Mouse (Mus musculus) megakaryocyte progenitor cell, adult 5-6 weeks (primary cell): ENCODE measurements around the gene Lpar5. TPM values are rescaled to one million over a fixed set of nuclear protein-coding genes. Genes with fewer than 3 reads are reported as not detected.
"Not testable (repeated sequence)": the region's sequence is repeated elsewhere in the genome, so short reads cannot be mapped to it uniquely, and the experiment has no call there.

ENCODE experiments used
- ATAC-seq: replicated peaks from 2 replicates; pipeline ENCODE4 v1.8.0; 2016; ENCODE audit warnings: mild to moderate bottlenecking, moderate TSS enrichment, inconsistent platforms; ENCODE audit not compliant: poor library complexity
- total RNA-seq, 2 experiments: library from RNA; stranded (forward) in 1 of 2; stranded (reverse) in 1 of 2; fragments of 157-497, 149-512 nt in 1 of 2; fragments of 200-1000 nt in 1 of 2; gene quantifications; 2 replicates each; pipeline versions ENCODE4 v1.2.3 to v1.2.4; 2015 to 2017

The Lpar5 gene
- total RNA-seq (2015) (6.7 and 10.6 TPM in 2 replicates), total RNA-seq (2017) (3.5 and 6.7 TPM in 2 replicates)

DNA sequence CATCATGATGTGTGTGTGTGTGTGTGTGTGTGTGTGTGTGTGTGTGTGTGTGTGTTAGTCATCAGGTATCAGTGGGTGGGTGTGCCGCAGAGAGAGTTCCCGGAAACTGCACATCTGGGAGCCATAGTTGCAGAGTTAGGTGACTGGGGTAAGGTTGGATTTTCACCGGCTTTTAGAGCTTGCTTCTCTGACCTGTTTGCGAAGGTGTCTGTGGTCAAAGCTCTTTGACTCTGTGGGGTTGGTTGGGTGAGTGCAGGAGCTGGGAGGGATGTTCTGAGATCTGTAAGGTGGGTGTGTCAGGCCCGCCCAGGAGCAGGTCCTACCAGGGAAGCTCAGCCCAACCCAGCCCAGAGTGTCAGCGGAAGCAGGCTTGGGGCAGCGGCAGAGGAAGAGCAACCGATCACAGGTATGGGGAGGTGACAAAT, at the start of gene Lpar5:
Gene Lpar5, plus strand, starts transcription at position 350 of the 425 bp plus-strand sequence.
- ATAC-seq, result no peak

DNA sequence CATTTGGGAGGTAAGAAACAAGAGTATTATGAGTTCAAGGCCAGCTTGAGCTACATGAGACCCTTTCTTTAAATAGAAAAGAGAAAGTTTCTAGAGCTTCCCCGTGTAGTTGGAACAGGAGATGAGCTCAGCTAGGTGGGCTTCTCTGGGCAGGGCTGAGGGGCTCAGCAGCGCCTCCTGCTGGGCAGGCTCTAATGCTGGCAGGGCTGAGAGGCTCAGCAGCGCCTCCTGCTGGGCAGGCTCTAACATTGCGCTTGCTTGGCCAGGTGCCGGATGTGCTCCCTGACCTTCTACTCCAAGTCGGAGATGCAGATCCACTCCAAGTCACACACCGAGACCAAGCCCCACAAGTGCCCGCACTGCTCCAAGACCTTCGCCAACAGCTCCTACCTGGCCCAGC, 37.2 kb upstream of the Lpar5 start:
- ATAC-seq, result peak; percentile 99

GRCm38 (mm10) chr6:125031604-125032003, 36.1 kb upstream of the Lpar5 start:
- ATAC-seq, result no peak

- ATAC-seq, result no peak
Measured at GRCm38 (mm10) chr6:125038666-125039065, 29.1 kb upstream of the Lpar5 start.

DNA sequence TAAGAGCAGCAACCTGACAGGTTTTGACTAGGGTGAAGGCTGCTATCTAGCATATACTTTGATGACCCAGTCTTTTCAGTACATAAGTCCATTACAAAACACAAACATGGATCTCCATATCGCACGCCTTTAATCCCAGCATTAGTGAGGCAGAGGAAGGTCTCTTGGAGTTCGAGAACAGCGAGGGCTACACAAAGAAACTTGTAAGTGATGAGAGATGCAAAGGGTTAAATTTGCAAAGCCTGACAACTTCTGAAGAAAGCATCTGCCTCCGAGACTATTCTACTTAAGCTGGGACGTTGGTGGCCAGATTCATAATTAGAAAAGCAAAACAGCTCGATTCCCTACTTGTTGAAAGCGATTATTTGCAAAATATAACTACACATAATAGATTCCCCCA, 28.6 kb upstream of the Lpar5 start:
- ATAC-seq, result peak; percentile 17

GRCm38 (mm10) chr6:125039533-125040153, 28.1 kb upstream of the Lpar5 start, which contains the start of gene Ing4:
Gene Ing4 (plus strand): TSS chr6:125039760.
- peak; percentile 91 for ATAC-seq

DNA sequence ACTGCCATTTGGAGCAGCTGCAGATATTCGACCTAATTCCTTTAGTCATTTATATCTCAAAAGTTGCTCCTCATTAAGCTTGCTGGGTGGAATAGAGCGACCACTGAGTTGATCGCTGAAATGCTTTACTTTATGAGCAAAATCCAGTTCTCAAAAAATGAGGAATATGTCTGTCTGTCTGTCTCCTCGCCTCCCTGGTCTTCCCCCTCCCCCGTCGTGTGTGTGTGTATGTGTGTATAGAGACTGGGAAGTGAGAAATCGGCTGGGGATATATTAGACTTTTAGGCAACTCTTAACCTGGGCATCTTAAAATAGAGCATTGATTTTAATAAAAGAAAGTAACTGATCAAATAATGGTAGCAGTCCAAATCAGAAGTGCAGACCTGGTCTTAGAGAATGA, 27.5 kb upstream of the Lpar5 start:
- ATAC-seq, result no peak

DNA sequence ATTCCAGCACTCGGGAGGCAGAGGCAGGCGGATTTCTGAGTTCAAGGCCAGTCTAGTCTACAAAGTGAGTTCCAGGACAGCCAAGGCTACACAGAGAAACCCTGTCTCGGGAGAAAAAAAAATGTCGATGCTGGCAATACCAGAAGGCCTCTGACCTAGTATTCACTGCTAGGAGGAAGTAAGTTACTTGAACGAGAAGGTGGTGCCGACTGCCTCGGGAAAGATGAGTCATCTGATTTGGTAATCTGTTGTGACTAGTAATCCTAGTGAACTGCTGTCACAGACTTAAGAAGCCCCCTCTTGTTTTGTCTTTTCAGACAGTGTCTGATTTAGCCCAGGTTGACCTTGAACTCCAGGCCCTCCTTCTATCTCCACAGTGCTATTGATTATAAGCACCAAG, 26.7 kb upstream of the Lpar5 start:
- peak; percentile 55 for ATAC-seq

DNA sequence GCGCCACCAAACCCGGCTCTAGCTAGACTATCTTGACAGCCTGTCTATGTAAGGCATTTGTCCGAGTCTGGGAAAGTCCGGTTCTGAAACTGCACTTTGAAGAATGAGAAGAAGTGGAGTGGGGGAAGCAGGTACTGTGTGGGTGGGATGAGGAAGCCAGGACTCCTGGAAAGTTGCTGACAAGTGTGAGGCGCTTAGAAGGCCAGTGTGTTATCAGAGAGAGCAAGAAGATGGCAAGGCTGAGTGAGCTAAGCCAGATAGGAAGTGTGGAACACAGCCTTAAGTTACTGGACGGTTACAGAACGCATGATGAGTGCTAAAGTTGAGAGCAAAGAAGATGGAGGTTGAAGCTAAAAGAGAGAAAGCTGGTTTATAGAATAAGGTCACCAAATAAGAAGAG, 25.6 kb upstream of the Lpar5 start:
- no peak for ATAC-seq

DNA sequence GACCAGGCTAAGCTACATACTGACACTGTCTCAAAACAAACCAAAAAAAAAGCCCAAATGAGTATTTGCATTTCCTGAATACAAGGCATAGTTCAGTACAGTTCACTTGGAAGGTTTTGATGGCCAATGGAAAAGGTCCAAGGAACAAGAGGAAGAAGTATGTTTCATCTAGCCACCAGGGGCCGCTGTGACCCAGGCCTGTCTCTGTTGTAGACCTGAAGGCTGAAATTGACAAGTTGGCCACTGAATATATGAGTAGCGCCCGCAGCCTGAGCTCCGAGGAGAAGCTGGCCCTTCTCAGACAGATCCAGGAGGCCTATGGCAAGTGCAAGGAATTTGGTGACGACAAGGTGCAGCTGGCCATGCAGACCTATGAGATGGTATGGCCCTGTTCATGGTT, 21.0 kb upstream of the Lpar5 start:
- ATAC-seq, result peak; percentile 93

DNA sequence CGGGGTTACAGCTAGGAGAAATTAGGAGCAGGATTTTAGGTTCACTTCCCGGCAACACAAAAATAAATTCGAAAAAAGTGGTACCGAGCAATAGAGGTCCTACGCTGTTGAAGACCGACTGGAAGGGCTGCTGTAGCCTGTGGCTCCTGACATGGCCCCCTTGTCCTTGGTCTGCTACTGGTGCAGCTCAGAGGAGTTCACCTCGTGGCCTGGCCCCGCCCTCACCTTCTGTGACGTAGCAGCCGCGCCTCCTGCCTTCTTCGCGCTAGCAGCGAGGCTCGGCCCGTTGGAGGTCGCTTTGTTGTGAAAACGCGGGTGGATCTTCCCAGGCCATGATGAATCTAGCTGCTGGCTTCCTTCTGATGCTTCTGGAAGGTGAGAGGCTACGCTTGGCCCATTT, 18.0 kb upstream of the Lpar5 start, which contains the start of gene Acrbp:
Gene Acrbp, plus strand, starts transcription at position 12 of the 400 bp plus-strand sequence.
- ATAC-seq, result no peak

DNA sequence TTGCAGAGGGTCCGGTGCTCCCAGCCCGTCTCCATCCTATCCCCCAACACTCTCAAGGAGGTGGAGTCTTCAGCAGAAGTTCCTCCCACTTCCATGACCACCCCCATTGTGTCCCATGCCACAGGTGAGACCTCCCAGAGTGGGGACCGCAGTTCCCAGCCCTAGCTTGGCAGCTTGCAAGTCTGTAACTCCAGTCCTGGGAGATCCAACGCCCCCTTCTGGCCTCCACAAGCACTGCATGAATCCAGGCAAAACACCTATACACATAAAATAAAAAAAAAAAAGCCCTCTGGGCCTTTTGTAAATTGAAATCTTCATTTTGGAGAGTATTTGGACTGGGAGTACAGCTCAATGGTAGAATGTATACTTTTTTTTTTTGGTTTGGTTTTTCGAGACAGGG, 16.5 kb upstream of the Lpar5 start:
- peak; percentile 63 for ATAC-seq

DNA sequence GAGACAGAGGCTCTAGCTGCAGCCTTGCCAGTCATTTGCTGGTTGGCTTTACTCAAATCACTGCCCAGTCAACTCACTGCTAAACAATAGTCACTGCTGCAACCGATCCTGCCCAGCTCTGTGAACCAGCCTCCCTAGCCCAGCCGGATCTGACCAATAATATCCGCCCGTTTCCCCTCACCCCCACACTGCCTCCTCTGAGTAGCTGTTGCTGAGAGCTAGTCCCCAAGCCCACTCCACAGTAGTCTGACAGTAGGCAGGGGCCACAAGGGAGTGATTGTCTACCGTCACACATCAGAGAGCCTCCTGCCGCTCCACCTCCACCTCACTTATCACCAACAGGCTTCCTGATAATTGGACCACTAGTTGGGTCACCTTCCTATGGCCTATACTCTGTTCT, 6.2 kb upstream of the Lpar5 start:
- ATAC-seq, result no peak

DNA sequence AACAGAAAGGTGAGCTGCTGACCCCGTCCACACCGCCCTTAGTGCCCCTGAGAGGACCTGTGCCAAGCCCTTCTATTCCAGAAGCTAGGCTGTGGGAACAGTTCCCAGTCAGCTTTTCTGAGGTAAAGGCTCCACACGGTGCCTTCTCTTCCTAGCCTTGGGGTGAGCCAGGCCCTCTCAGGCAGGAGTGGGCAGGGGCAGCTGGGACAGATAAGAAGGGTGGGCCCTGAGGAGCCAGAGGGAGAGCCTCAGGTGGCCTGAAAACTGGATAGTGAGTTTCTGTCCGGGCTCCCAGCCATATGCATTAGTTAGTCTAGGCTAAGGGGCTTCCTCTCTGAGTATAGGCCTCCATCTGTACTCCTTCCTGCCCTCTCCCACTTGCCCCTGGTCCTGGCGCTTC, 5.2 kb upstream of the Lpar5 start:
- ATAC-seq, result 0 out of 2 replicates have a peak, but pooled peaks have one; percentile 33

GRCm38 (mm10) chr6:125063906-125064305, 3.8 kb upstream of the Lpar5 start:
- no peak for ATAC-seq

- not testable (repeated sequence) for ATAC-seq
Measured at GRCm38 (mm10) chr6:125065223-125065622, 2.5 kb upstream of the Lpar5 start.

- peak; percentile 85 for ATAC-seq
Measured at GRCm38 (mm10) chr6:125071170-125071895, 3.6 kb downstream of the Lpar5 start.

DNA sequence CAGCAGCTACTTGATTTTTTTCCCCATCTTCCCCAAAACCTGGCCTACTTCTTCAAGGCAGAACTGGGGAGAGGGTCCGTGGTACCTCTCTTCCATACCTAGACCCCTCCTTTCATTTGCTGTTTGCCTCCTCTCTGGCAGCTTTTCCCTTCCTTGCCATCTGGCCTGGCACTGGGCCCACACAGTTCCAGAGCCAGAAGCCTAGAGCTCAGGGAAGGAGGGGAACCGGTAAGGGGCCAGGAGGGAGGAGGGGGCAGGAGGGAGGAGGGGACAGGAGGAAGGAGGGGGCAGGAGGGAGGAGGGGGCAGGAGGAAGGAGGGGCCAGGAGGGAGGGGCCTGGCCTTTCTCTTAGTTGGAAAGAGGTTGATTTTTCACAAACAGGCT, 4.2 kb downstream of the Lpar5 start:
- ATAC-seq, result peak; percentile 5; the same call in 1 of the 2 replicates

DNA sequence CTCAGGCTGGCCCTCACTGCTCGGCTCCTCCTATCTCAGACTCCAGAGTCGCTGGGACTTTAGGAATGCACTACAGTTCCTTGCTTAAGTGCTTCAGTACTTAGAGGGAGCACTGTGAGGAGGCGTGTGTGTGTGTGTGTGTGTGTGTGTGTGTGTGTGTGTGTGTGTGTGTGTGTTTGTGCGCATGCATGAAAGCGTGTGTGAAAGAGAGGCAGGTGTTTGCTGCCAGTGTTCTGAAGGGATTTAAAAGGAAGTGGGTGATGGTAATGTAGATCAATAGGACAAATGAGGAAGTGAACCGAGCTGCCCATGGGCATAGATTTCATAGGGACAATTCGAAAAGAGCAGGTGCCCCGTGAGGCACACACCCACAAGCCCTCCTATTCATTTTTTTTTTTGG, 6.1 kb downstream of the Lpar5 start:
- ATAC-seq, result 0 out of 2 replicates have a peak, but pooled peaks have one; percentile 9

- no peak for ATAC-seq
Measured at GRCm38 (mm10) chr6:125081394-125081793, 13.7 kb downstream of the Lpar5 start.

- ATAC-seq, result no peak
Measured at GRCm38 (mm10) chr6:125081797-125082560, 14.3 kb downstream of the Lpar5 start.
